Mouse (Mus musculus): ENCODE data around the gene Dnajc3.

DNA sequence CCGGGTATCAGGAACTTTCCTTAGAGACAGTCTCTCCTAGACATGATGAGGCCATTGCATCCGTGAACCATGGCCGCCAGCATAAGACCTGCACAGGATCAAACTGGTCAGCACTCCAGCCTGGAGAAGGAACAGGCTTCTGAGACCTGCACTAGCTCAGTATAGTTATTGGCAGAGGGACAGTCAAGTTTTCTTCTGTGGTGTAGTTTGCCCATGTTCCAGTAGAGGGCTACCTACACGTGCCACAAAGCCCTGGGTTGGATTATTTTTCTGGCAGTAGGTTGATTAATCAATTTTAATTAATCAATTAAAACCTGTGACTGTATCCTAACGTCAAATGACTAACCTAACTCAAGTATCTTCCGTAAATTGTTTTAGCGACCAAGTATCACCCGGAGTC lies 18.8 kb upstream of the Dnajc3 start:
- TF ChIP-seq CTCF (conservative IDR thresholded peaks at IDR 0.05; ENCODE audit: insufficient read depth, insufficient read length, low read depth, low read length) (peak; percentile 60), POLR2A (IDR thresholded peaks at IDR 0.05; ENCODE audit: low read depth, low read length) (no peak)

Measured in kidney, adult 2 months (tissue).